Mouse (Mus musculus) MEL (cell line): ENCODE results near the gene Hsd17b14. TPM values are rescaled to one million over a fixed set of nuclear protein-coding genes. Genes with fewer than 3 reads are reported as not detected.

Source experiments
- DNase-seq: peaks from one replicate; pipeline ENCODE4 v3.0.0; 2011; ENCODE audit warnings: low read depth, low spot score
- H3K27ac ChIP-seq: 2 replicates; pipeline ENCODE4 v1.5.1; 2012; ENCODE audit warnings: low read depth, mild to moderate bottlenecking, control low read depth, low read length, moderate library complexity; ENCODE audit not compliant: control insufficient read depth
- H3K27me3 ChIP-seq, 2 experiments: fragments of 150-350 bp in 1 of 2; sonication (generic) in 1 of 2; 2 replicates each; pipeline ENCODE4 v1.6.1; 2012; ENCODE audit warnings: low read length in 2 of 2, mild to moderate bottlenecking in 2 of 2, improper control_type of control experiment in 1 of 2, moderate library complexity in 1 of 2; ENCODE audit not compliant: insufficient read depth in 2 of 2, control insufficient read depth in 1 of 2
- H3K36me3 ChIP-seq, 2 experiments: 2 replicates each; pipeline ENCODE4 v1.6.1; 2012 to 2014; ENCODE audit warnings: low read length in 2 of 2, improper control_type of control experiment in 1 of 2, inconsistent platforms in 1 of 2, mild to moderate bottlenecking in 1 of 2; ENCODE audit not compliant: insufficient read depth in 2 of 2, control insufficient read depth in 1 of 2
- H3K4me1 ChIP-seq, 2 experiments: fragments of 150-350 bp in 1 of 2; sonication (generic) in 1 of 2; 2 replicates each; pipeline ENCODE4 v1.6.1; 2012; ENCODE audit warnings: low read length in 2 of 2, improper control_type of control experiment in 1 of 2, mild to moderate bottlenecking in 1 of 2; ENCODE audit not compliant: insufficient read depth in 2 of 2, control insufficient read depth in 1 of 2
- H3K4me3 ChIP-seq, 2 experiments: fragments of 150-350 bp in 1 of 2; sonication (generic) in 1 of 2; 2 replicates each; pipeline ENCODE4 v1.5.1; 2012; ENCODE audit warnings: low read depth in 2 of 2, low read length in 2 of 2, mild to moderate bottlenecking in 2 of 2, moderate library complexity in 2 of 2, control low read depth in 1 of 2, improper control_type of control experiment in 1 of 2; ENCODE audit not compliant: control insufficient read depth in 1 of 2, insufficient read depth in 1 of 2
- H3K79me2 ChIP-seq: 2 replicates; pipeline ENCODE4 v1.6.1; 2012; ENCODE audit warnings: mild to moderate bottlenecking, low read length, moderate library complexity; ENCODE audit not compliant: control insufficient read depth, poor library complexity, insufficient read depth
- H3K9ac ChIP-seq: 2 replicates; pipeline ENCODE4 v1.6.1; 2012; ENCODE audit warnings: low read depth, mild to moderate bottlenecking, control low read depth, low read length, moderate library complexity; ENCODE audit not compliant: control insufficient read depth, poor library complexity, severe bottlenecking
- H3K9me3 ChIP-seq: fragments of 150-350 bp; sonication (generic); replicated peaks from 2 replicates; pipeline ENCODE4 v1.6.1; 2012; ENCODE audit warnings: mild to moderate bottlenecking, low read length, improper control_type of control experiment, moderate library complexity; ENCODE audit not compliant: insufficient read depth
- BHLHE40 ChIP-seq: IDR thresholded peaks from 2 replicates; pipeline ENCODE4 v1.6.1; 2012; ENCODE audit warnings: low read depth, mild to moderate bottlenecking, inconsistent platforms, low read length, improper control_type of control experiment, borderline replicate concordance
- CHD2 ChIP-seq: IDR thresholded peaks from 2 replicates; pipeline ENCODE4 v1.6.1; 2011; ENCODE audit warnings: low read length, improper control_type of control experiment
- CTCF ChIP-seq, 3 experiments: IDR thresholded peaks in 2 of 3; conservative IDR thresholded peaks in 1 of 3; 2 replicates each; pipeline ENCODE4 v1.5.1; 2011 to 2012; ENCODE audit warnings: low read length in 3 of 3, low read depth in 2 of 3, mild to moderate bottlenecking in 2 of 3, improper control_type of control experiment in 1 of 3, inconsistent platforms in 1 of 3, mixed read lengths in 1 of 3, moderate library complexity in 1 of 3; ENCODE audit not compliant: control insufficient read depth in 1 of 3, insufficient read depth in 1 of 3, poor library complexity in 1 of 3, severe bottlenecking in 1 of 3
- E2F4 ChIP-seq: IDR thresholded peaks from 2 replicates; pipeline ENCODE4 v1.6.1; 2011; ENCODE audit warnings: low read depth, low read length, improper control_type of control experiment, borderline replicate concordance
- EP300 ChIP-seq, 2 experiments: IDR thresholded peaks; 2 replicates each; pipeline ENCODE4 v1.6.1; 2011; ENCODE audit warnings: improper control_type of control experiment in 2 of 2, low read length in 2 of 2, low read depth in 1 of 2, mild to moderate bottlenecking in 1 of 2
- GATA1 ChIP-seq: IDR thresholded peaks from 2 replicates; pipeline ENCODE4 v1.6.1; 2011; ENCODE audit warnings: low read depth, low read length, improper control_type of control experiment
- HCFC1 ChIP-seq: IDR thresholded peaks from 2 replicates; pipeline ENCODE4 v1.6.1; 2012; ENCODE audit warnings: low read depth, mild to moderate bottlenecking, inconsistent platforms, low read length, improper control_type of control experiment, moderate library complexity
- JUND ChIP-seq: IDR thresholded peaks from 2 replicates; pipeline ENCODE4 v1.6.1; 2011; ENCODE audit warnings: low read depth, mild to moderate bottlenecking, improper control_type of control experiment, low read length
- KAT2A ChIP-seq: conservative IDR thresholded peaks from 2 replicates; pipeline ENCODE4 v1.6.1; 2012; ENCODE audit warnings: low read depth, low read length, improper control_type of control experiment, inconsistent platforms
- MAFK ChIP-seq: IDR thresholded peaks from 2 replicates; pipeline ENCODE4 v1.6.1; 2011; ENCODE audit warnings: low read depth, mild to moderate bottlenecking, low read length, improper control_type of control experiment, borderline replicate concordance
- MAX ChIP-seq: IDR thresholded peaks from 2 replicates; pipeline ENCODE4 v1.6.1; 2011; ENCODE audit warnings: low read length, improper control_type of control experiment
- MAZ ChIP-seq: IDR thresholded peaks from 2 replicates; pipeline ENCODE4 v1.6.1; 2012; ENCODE audit warnings: low read depth, mild to moderate bottlenecking, inconsistent platforms, low read length, improper control_type of control experiment
- MEF2A ChIP-seq: IDR thresholded peaks from 2 replicates; pipeline ENCODE4 v1.6.1; 2014; ENCODE audit warnings: low read depth, mild to moderate bottlenecking, inconsistent platforms, low read length, improper control_type of control experiment; ENCODE audit not compliant: poor library complexity, insufficient replicate concordance, severe bottlenecking; ENCODE audit errors: extremely low read depth
- MYB ChIP-seq: IDR thresholded peaks from 2 replicates; pipeline ENCODE4 v1.6.1; 2011; ENCODE audit warnings: mild to moderate bottlenecking, low read depth, low read length, improper control_type of control experiment
- MYC ChIP-seq: IDR thresholded peaks from 2 replicates; pipeline ENCODE4 v1.6.1; 2011; ENCODE audit warnings: low read depth, mild to moderate bottlenecking, low read length, improper control_type of control experiment, moderate library complexity
- NELFE ChIP-seq: IDR thresholded peaks from 2 replicates; pipeline ENCODE4 v1.6.1; 2011; ENCODE audit warnings: low read depth, low read length, improper control_type of control experiment
- POLR2A ChIP-seq, 2 experiments: IDR thresholded peaks; 2 replicates each; pipeline ENCODE4 v1.6.1; 2011 to 2012; ENCODE audit warnings: low read length in 2 of 2, mild to moderate bottlenecking in 2 of 2, control low read depth in 1 of 2, improper control_type of control experiment in 1 of 2, low read depth in 1 of 2, moderate library complexity in 1 of 2; ENCODE audit not compliant: control insufficient read depth in 1 of 2, insufficient read depth in 1 of 2, poor library complexity in 1 of 2
- POLR2AphosphoS2 ChIP-seq: IDR thresholded peaks from 2 replicates; pipeline ENCODE4 v1.6.1; 2011; ENCODE audit warnings: low read length, improper control_type of control experiment
- POLR2AphosphoS5 ChIP-seq: IDR thresholded peaks from 2 replicates; pipeline ENCODE4 v1.6.1; 2012; ENCODE audit warnings: low read depth, borderline replicate concordance, mild to moderate bottlenecking, inconsistent platforms, low read length, moderate library complexity, mixed read lengths
- RCOR1 ChIP-seq: IDR thresholded peaks from 2 replicates; pipeline ENCODE4 v1.6.1; 2012; ENCODE audit warnings: low read depth, mild to moderate bottlenecking, inconsistent platforms, low read length, improper control_type of control experiment
- SIN3A ChIP-seq: IDR thresholded peaks from 2 replicates; pipeline ENCODE4 v1.6.1; 2012; ENCODE audit warnings: low read length, improper control_type of control experiment, inconsistent platforms
- SMC3 ChIP-seq: IDR thresholded peaks from 2 replicates; pipeline ENCODE4 v1.6.1; 2011; ENCODE audit warnings: low read depth, low read length, improper control_type of control experiment
- TAL1 ChIP-seq: IDR thresholded peaks from 2 replicates; pipeline ENCODE4 v1.6.1; 2012; ENCODE audit warnings: mild to moderate bottlenecking, inconsistent platforms, low read length, moderate library complexity, mixed read lengths
- TCF12 ChIP-seq: IDR thresholded peaks from 2 replicates; pipeline ENCODE4 v1.6.1; 2014; ENCODE audit warnings: low read depth, mild to moderate bottlenecking, inconsistent platforms, low read length, improper control_type of control experiment, moderate library complexity
- UBTF ChIP-seq: IDR thresholded peaks from 2 replicates; pipeline ENCODE4 v1.6.1; 2012; ENCODE audit warnings: low read depth, mild to moderate bottlenecking, inconsistent platforms, low read length, improper control_type of control experiment, moderate library complexity, borderline replicate concordance; ENCODE audit not compliant: insufficient read depth
- USF1 ChIP-seq: IDR thresholded peaks from 2 replicates; pipeline ENCODE4 v1.6.1; 2014; ENCODE audit warnings: low read depth, mild to moderate bottlenecking, inconsistent platforms, low read length, improper control_type of control experiment, moderate library complexity
- USF2 ChIP-seq, 2 experiments: IDR thresholded peaks; 2 replicates each; pipeline ENCODE4 v1.6.1; 2011 to 2012; ENCODE audit warnings: improper control_type of control experiment in 2 of 2, low read length in 2 of 2, borderline replicate concordance in 1 of 2, inconsistent platforms in 1 of 2, low read depth in 1 of 2, mild to moderate bottlenecking in 1 of 2; ENCODE audit not compliant: insufficient read depth in 1 of 2
- ZC3H11A ChIP-seq: IDR thresholded peaks from 2 replicates; pipeline ENCODE4 v1.6.1; 2012; ENCODE audit warnings: low read depth, mild to moderate bottlenecking, inconsistent platforms, low read length, improper control_type of control experiment
- ZMIZ1 ChIP-seq: IDR thresholded peaks from 2 replicates; pipeline ENCODE4 v1.6.1; 2012; ENCODE audit warnings: low read depth, mild to moderate bottlenecking, inconsistent platforms, low read length, improper control_type of control experiment, moderate library complexity
- ZNF384 ChIP-seq: IDR thresholded peaks from 2 replicates; pipeline ENCODE4 v1.6.1; 2012; ENCODE audit warnings: low read depth, mild to moderate bottlenecking, inconsistent platforms, low read length, improper control_type of control experiment
- polyA plus RNA-seq, 2 experiments: library from polyadenylated mRNA; stranded (reverse) in 1 of 2; unstranded in 1 of 2; fragments of >175 nt in 1 of 2; fragments of >200 nt in 1 of 2; gene quantifications; 2 replicates each; pipeline versions ENCODE4 v1.2.1 to v1.2.4; 2012; ENCODE audit warnings: low replicate concordance in 2 of 2, low read depth in 1 of 2; ENCODE audit not compliant: insufficient read length in 2 of 2, insufficient read depth in 1 of 2, missing spikeins in 1 of 2
- total RNA-seq: library from RNA; depleted of rRNA; stranded (reverse); fragments of 300-350 nt; gene quantifications from 2 replicates; pipeline ENCODE4 v1.2.3, GENCODE M21; 2012

Hsd17b14 gene
- total and polyA plus RNA-seq, 3 experiments = 2.0 to 9.3 TPM; not detected in 1

- TF ChIP-seq MEF2A (no peak), CHD2 (no peak; the same call in 1 of the 2 replicates), RCOR1 (no peak), MAZ (peak; percentile 1; the same call in 1 of the 2 replicates)
Measured at GRCm38 (mm10) chr7:45567780-45568516, 13.3 kb downstream of the Hsd17b14 start (continued).

- H3K79me2 ChIP-seq = peaks cover 10% of the 10 kb centered on the region
- no peaks in the 10 kb centered on the region for H3K27me3 ChIP-seq
- H3K9ac ChIP-seq = peak overlapping the region; percentile 39
- H3K9me3 ChIP-seq = no peaks in the 10 kb centered on the region
- H3K27ac ChIP-seq = peak overlapping the region; percentile 90
- peaks cover 0 to 14% of the 10 kb centered on the region in 2 experiments; a peak in 2 of 4 replicates for H3K36me3 ChIP-seq
- peak; percentile 90 for DNase-seq
- H3K4me1 ChIP-seq = peaks cover 8 to 24% of the 10 kb centered on the region in 2 experiments
- H3K4me3 ChIP-seq = peak overlapping the region; percentile 28 to 52
- TF ChIP-seq CHD2 (no peak), MYC (0 out of 2 replicates have a peak, but pooled peaks have one; percentile 37), CTCF (IDR thresholded peaks at IDR 0.05 in 2 of 3, conservative IDR thresholded peaks at IDR 0.05 in 1 of 3; ENCODE audit: control insufficient read depth in 1 of 3, insufficient read depth in 1 of 3, low read depth in 2 of 3, low read length in 3 of 3, poor library complexity in 1 of 3, severe bottlenecking in 1 of 3) (no peak), USF2 (IDR thresholded peaks at IDR 0.05; ENCODE audit: borderline replicate concordance in 1 of 2, insufficient read depth in 1 of 2, low read depth in 1 of 2, low read length in 2 of 2) (no peak), ZNF384 (no peak), USF1 (0 out of 2 replicates have a peak, but pooled peaks have one; percentile 11), SIN3A (peak; percentile 78), UBTF (no peak), E2F4 (no peak), JUND (no peak), ZMIZ1 (peak; percentile 99), POLR2AphosphoS5 (no peak), EP300 (IDR thresholded peaks at IDR 0.05; ENCODE audit: low read depth in 1 of 2, low read length in 2 of 2) (peak; percentile 70 to 80; a peak in 3 of 4 replicates), NELFE (no peak; the same call in 1 of the 2 replicates), KAT2A (0 out of 2 replicates have a peak, but pooled peaks have one; percentile 14), SMC3 (no peak), BHLHE40 (peak; percentile 13; the same call in 1 of the 2 replicates), RCOR1 (no peak), MEF2A (peak; percentile 54; the same call in 1 of the 2 replicates), MAZ (no peak; the same call in 1 of the 2 replicates), MYB (no peak), ZC3H11A (no peak), GATA1 (peak; percentile 91), MAFK (0 out of 2 replicates have a peak, but pooled peaks have one; percentile 42), TCF12 (peak; percentile 79), MAX (peak; percentile 52), HCFC1 (no peak), TAL1 (peak; percentile 62), POLR2A (IDR thresholded peaks at IDR 0.05; ENCODE audit: control insufficient read depth in 1 of 2, insufficient read depth in 1 of 2, low read depth in 1 of 2, low read length in 2 of 2, poor library complexity in 1 of 2) (peak in 1 of 2 experiments; percentile 65; a peak in 2 of 4 replicates), POLR2AphosphoS2 (peak; percentile 51; the same call in 1 of the 2 replicates)
Measured at GRCm38 (mm10) chr7:45568601-45569473, 14.1 kb downstream of the Hsd17b14 start.
